Mouse (Mus musculus): Measurements from ENCODE around the gene Sdcbp2. TPM values are rescaled to one million over a fixed set of nuclear protein-coding genes. Genes with fewer than 3 reads are reported as not detected.

Gene Sdcbp2
- total RNA-seq (2017): 0.63 TPM in 1 of 2 replicates, not detected in the other

- no peak for ATAC-seq (replicated peaks in 1 of 2; ENCODE audit: insufficient read depth in 1 of 2, low FRiP score in 2 of 2, low TSS enrichment in 1 of 2, low read depth in 1 of 2, poor library complexity in 2 of 2, severe bottlenecking in 2 of 2)
Observed at GRCm38 (mm10) chr2:151571873-151572700, at the start of gene Sdcbp2. TSS of gene Sdcbp2 (plus strand) at chr2:151572622.

GRCm38 (mm10) chr2:151524324-151525041 is 47.9 kb upstream of the Sdcbp2 start:
- peak; percentile 17 to 46; a peak in 2 of 4 replicates for ATAC-seq (replicated peaks in 1 of 2; ENCODE audit: insufficient read depth in 1 of 2, low FRiP score in 2 of 2, low TSS enrichment in 1 of 2, low read depth in 1 of 2, poor library complexity in 2 of 2, severe bottlenecking in 2 of 2)

- ATAC-seq (replicated peaks in 1 of 2; ENCODE audit: insufficient read depth in 1 of 2, low FRiP score in 2 of 2, low TSS enrichment in 1 of 2, low read depth in 1 of 2, poor library complexity in 2 of 2, severe bottlenecking in 2 of 2): no peak
Observed at GRCm38 (mm10) chr2:151525520-151525919, 46.9 kb upstream of the Sdcbp2 start.

- no peak for ATAC-seq (replicated peaks in 1 of 2; ENCODE audit: insufficient read depth in 1 of 2, low FRiP score in 2 of 2, low TSS enrichment in 1 of 2, low read depth in 1 of 2, poor library complexity in 2 of 2, severe bottlenecking in 2 of 2)
Observed at GRCm38 (mm10) chr2:151528066-151528465, 44.4 kb upstream of the Sdcbp2 start.

GRCm38 (mm10) chr2:151529169-151529568 is 43.3 kb upstream of the Sdcbp2 start:
- no peak for ATAC-seq (replicated peaks in 1 of 2; ENCODE audit: insufficient read depth in 1 of 2, low FRiP score in 2 of 2, low TSS enrichment in 1 of 2, low read depth in 1 of 2, poor library complexity in 2 of 2, severe bottlenecking in 2 of 2)

GRCm38 (mm10) chr2:151530378-151531230 is 41.8 kb upstream of the Sdcbp2 start:
- ATAC-seq (replicated peaks in 1 of 2; ENCODE audit: insufficient read depth in 1 of 2, low FRiP score in 2 of 2, low TSS enrichment in 1 of 2, low read depth in 1 of 2, poor library complexity in 2 of 2, severe bottlenecking in 2 of 2): peak; percentile 59 to 67

- ATAC-seq (replicated peaks in 1 of 2; ENCODE audit: insufficient read depth in 1 of 2, low FRiP score in 2 of 2, low TSS enrichment in 1 of 2, low read depth in 1 of 2, poor library complexity in 2 of 2, severe bottlenecking in 2 of 2): peak; percentile 50 to 54
Observed at GRCm38 (mm10) chr2:151533632-151534031, 38.8 kb upstream of the Sdcbp2 start.

- peak; percentile 50 to 73 for ATAC-seq (replicated peaks in 1 of 2; ENCODE audit: insufficient read depth in 1 of 2, low FRiP score in 2 of 2, low TSS enrichment in 1 of 2, low read depth in 1 of 2, poor library complexity in 2 of 2, severe bottlenecking in 2 of 2)
Observed at GRCm38 (mm10) chr2:151535961-151536617, 36.3 kb upstream of the Sdcbp2 start.

- ATAC-seq (replicated peaks in 1 of 2; ENCODE audit: insufficient read depth in 1 of 2, low FRiP score in 2 of 2, low TSS enrichment in 1 of 2, low read depth in 1 of 2, poor library complexity in 2 of 2, severe bottlenecking in 2 of 2): peak; percentile 44 to 47
Observed at GRCm38 (mm10) chr2:151536618-151536974, 35.8 kb upstream of the Sdcbp2 start.

GRCm38 (mm10) chr2:151538646-151539045 is 33.8 kb upstream of the Sdcbp2 start:
- ATAC-seq (replicated peaks in 1 of 2; ENCODE audit: insufficient read depth in 1 of 2, low FRiP score in 2 of 2, low TSS enrichment in 1 of 2, low read depth in 1 of 2, poor library complexity in 2 of 2, severe bottlenecking in 2 of 2): no peak

GRCm38 (mm10) chr2:151542323-151543062 is 29.9 kb upstream of the Sdcbp2 start, which contains the start of gene Fkbp1a:
TSS of gene Fkbp1a (plus strand) at chr2:151542483.
- ATAC-seq (replicated peaks in 1 of 2; ENCODE audit: insufficient read depth in 1 of 2, low FRiP score in 2 of 2, low TSS enrichment in 1 of 2, low read depth in 1 of 2, poor library complexity in 2 of 2, severe bottlenecking in 2 of 2): peak; percentile 86 to 89

- no peak; a peak in 1 of 4 replicates for ATAC-seq (replicated peaks in 1 of 2; ENCODE audit: insufficient read depth in 1 of 2, low FRiP score in 2 of 2, low TSS enrichment in 1 of 2, low read depth in 1 of 2, poor library complexity in 2 of 2, severe bottlenecking in 2 of 2)
Observed at GRCm38 (mm10) chr2:151543063-151543895, 29.1 kb upstream of the Sdcbp2 start.

GRCm38 (mm10) chr2:151544673-151545072 is 27.7 kb upstream of the Sdcbp2 start:
- no peak for ATAC-seq (replicated peaks in 1 of 2; ENCODE audit: insufficient read depth in 1 of 2, low FRiP score in 2 of 2, low TSS enrichment in 1 of 2, low read depth in 1 of 2, poor library complexity in 2 of 2, severe bottlenecking in 2 of 2)

GRCm38 (mm10) chr2:151546571-151546970 is 25.9 kb upstream of the Sdcbp2 start:
- ATAC-seq (replicated peaks in 1 of 2; ENCODE audit: insufficient read depth in 1 of 2, low FRiP score in 2 of 2, low TSS enrichment in 1 of 2, low read depth in 1 of 2, poor library complexity in 2 of 2, severe bottlenecking in 2 of 2): no peak

GRCm38 (mm10) chr2:151549615-151550121 is 22.8 kb upstream of the Sdcbp2 start:
- no peak for ATAC-seq (replicated peaks in 1 of 2; ENCODE audit: insufficient read depth in 1 of 2, low FRiP score in 2 of 2, low TSS enrichment in 1 of 2, low read depth in 1 of 2, poor library complexity in 2 of 2, severe bottlenecking in 2 of 2)

Data from hematopoietic stem cell, adult 5-6 weeks (primary cell).